Mouse (Mus musculus): Measurements from ENCODE around the gene Nadk. TPM values are rescaled to one million over a fixed set of nuclear protein-coding genes. Genes with fewer than 3 reads are reported as not detected.

Nadk gene
- polyA plus RNA-seq, 1 experiment from 2014 or later = 75.2 TPM

GRCm38 (mm10) chr4:155559454-155559853, 2.7 kb upstream of the Nadk start:
- Histone ChIP-seq H3K4me2 (replicated peaks; ENCODE audit: low read depth) (no peak overlapping the region), H3K4me1 (replicated peaks; ENCODE audit: control insufficient read depth, insufficient read depth) (peaks cover 9% of the 10 kb centered on the region; the same call in 1 of the 2 replicates), H3K9me3 (ENCODE audit: control insufficient read depth, low read length) (no peaks in the 10 kb centered on the region), H3K36me3 (ENCODE audit: control insufficient read depth, insufficient read depth, low read length) (peaks cover 26% of the 10 kb centered on the region), H3K9ac (ENCODE audit: low read length) (no peak overlapping the region), H3K27me3 (ENCODE audit: control insufficient read depth, insufficient read depth, low read length) (no peaks in the 10 kb centered on the region), H3K27ac (replicated peaks) (no peak overlapping the region), H3K4me3 (ENCODE audit: low read depth, low read length) (no peak overlapping the region)
- WGBS = 48% methylated on average over 6 of the region's 6 CpGs
- no peak for DNase-seq (ENCODE audit: low spot score)
- TF ChIP-seq EP300 (optimal IDR thresholded peaks at IDR 0.05) = no peak
- TF ChIP-seq CTCF (IDR thresholded peaks at IDR 0.05; ENCODE audit: low read depth) = no peak
- no peak for ATAC-seq (ENCODE audit: low FRiP score, low TSS enrichment)

GRCm38 (mm10) chr4:155560932-155561331, 1.2 kb upstream of the Nadk start:
- peaks cover 17% of the 10 kb centered on the region; the same call in 1 of the 2 replicates for H3K36me3 ChIP-seq (ENCODE audit: control insufficient read depth, insufficient read depth, low read length)
- H3K4me2 ChIP-seq (replicated peaks; ENCODE audit: low read depth) = no peak overlapping the region
- peaks cover 16% of the 10 kb centered on the region; the same call in 1 of the 2 replicates for H3K4me1 ChIP-seq (replicated peaks; ENCODE audit: control insufficient read depth, insufficient read depth)
- TF ChIP-seq CTCF (IDR thresholded peaks at IDR 0.05; ENCODE audit: low read depth) = no peak
- no peak for TF ChIP-seq EP300 (optimal IDR thresholded peaks at IDR 0.05)
- no peak overlapping the region for H3K9ac ChIP-seq (ENCODE audit: low read length)
- 45% methylated on average over 2 of the region's 2 CpGs for WGBS
- H3K9me3 ChIP-seq (ENCODE audit: control insufficient read depth, low read length) = no peaks in the 10 kb centered on the region
- DNase-seq (ENCODE audit: low spot score) = no peak
- H3K27me3 ChIP-seq (ENCODE audit: control insufficient read depth, insufficient read depth, low read length) = no peaks in the 10 kb centered on the region
- ATAC-seq (ENCODE audit: low FRiP score, low TSS enrichment) = no peak
- no peak overlapping the region for H3K4me3 ChIP-seq (ENCODE audit: low read depth, low read length)
- H3K27ac ChIP-seq (replicated peaks) = 0 out of 2 replicates have a peak overlapping the region, but pooled peaks have one; percentile 76

DNA sequence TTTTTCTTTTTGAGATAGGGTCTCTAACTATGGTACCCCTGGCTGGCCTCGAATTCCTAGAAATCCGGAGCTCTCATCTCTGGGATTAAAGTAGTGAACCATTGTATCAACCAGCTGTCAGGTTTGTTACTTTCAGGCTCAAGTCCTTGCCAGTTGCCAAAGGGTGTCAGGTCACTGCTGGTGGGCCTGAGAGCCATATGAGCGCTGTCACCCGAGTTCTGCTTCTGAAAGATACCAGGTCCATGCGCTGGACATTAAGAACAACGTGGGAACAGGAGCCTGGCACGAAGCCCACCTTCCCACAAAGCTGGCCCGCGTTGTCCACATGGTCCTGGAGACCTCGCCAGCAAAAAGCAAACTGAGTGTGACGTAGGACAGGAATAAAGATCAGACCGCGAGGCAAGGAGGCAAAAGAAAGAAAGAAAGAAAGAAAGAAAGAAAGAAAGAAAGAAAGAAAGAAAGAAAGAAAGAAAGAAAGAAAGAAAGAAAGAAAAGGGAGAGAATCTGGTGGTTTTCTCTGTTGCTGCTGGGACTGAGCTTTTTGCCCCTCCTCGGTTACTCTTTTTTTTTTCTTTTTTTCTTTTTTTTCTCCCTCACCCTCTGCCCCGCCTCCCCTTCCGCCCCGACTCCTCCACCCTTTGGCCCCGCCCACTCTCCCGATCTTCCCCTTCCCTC, 684 bp downstream of the Nadk start:
- TF ChIP-seq CTCF (IDR thresholded peaks at IDR 0.05; ENCODE audit: low read depth) (no peak), EP300 (optimal IDR thresholded peaks at IDR 0.05) (no peak)

GRCm38 (mm10) chr4:155563400-155564231, 1.4 kb downstream of the Nadk start:
- peaks cover 16% of the 10 kb centered on the region; the same call in 1 of the 2 replicates for H3K4me1 ChIP-seq (replicated peaks; ENCODE audit: control insufficient read depth, insufficient read depth)
- peak overlapping the region; percentile 74 for H3K4me3 ChIP-seq (ENCODE audit: low read depth, low read length)
- peak overlapping the region; percentile 85 for H3K9ac ChIP-seq (ENCODE audit: low read length)
- H3K4me2 ChIP-seq (replicated peaks; ENCODE audit: low read depth) = peak overlapping the region; percentile 85
- no peaks in the 10 kb centered on the region for H3K9me3 ChIP-seq (ENCODE audit: control insufficient read depth, low read length)
- ATAC-seq (ENCODE audit: low FRiP score, low TSS enrichment) (peak; percentile 94), DNase-seq (ENCODE audit: low spot score) (peak; percentile 99)
- peak overlapping the region; percentile 98 for H3K27ac ChIP-seq (replicated peaks)
- peak; percentile 66 for TF ChIP-seq CTCF (IDR thresholded peaks at IDR 0.05; ENCODE audit: low read depth)
- TF ChIP-seq EP300 (optimal IDR thresholded peaks at IDR 0.05) = no peak
- no peaks in the 10 kb centered on the region for H3K27me3 ChIP-seq (ENCODE audit: control insufficient read depth, insufficient read depth, low read length)
- H3K36me3 ChIP-seq (ENCODE audit: control insufficient read depth, insufficient read depth, low read length) = peaks cover 11% of the 10 kb centered on the region; the same call in 1 of the 2 replicates
- WGBS = under 1% methylated on average over 63 of the region's 69 CpGs

More for the DNA sequence above, 684 bp downstream of the Nadk start:
- no peaks in the 10 kb centered on the region for H3K27me3 ChIP-seq (ENCODE audit: control insufficient read depth, insufficient read depth, low read length)
- peaks cover 11% of the 10 kb centered on the region; the same call in 1 of the 2 replicates for H3K36me3 ChIP-seq (ENCODE audit: control insufficient read depth, insufficient read depth, low read length)
- no peaks in the 10 kb centered on the region for H3K9me3 ChIP-seq (ENCODE audit: control insufficient read depth, low read length)
- 2% methylated on average over 18 of the region's 19 CpGs for WGBS
- H3K9ac ChIP-seq (ENCODE audit: low read length) = peak overlapping the region; percentile 51; the same call in 1 of the 2 replicates
- H3K4me1 ChIP-seq (replicated peaks; ENCODE audit: control insufficient read depth, insufficient read depth) = peaks cover 16% of the 10 kb centered on the region; the same call in 1 of the 2 replicates
- DNase-seq (ENCODE audit: low spot score) = peak; percentile 61
- ATAC-seq (ENCODE audit: low FRiP score, low TSS enrichment) = no peak
- peak overlapping the region; percentile 85 for H3K4me2 ChIP-seq (replicated peaks; ENCODE audit: low read depth)
- H3K4me3 ChIP-seq (ENCODE audit: low read depth, low read length) = peak overlapping the region; percentile 24
- H3K27ac ChIP-seq (replicated peaks) = peak overlapping the region; percentile 76

DNA sequence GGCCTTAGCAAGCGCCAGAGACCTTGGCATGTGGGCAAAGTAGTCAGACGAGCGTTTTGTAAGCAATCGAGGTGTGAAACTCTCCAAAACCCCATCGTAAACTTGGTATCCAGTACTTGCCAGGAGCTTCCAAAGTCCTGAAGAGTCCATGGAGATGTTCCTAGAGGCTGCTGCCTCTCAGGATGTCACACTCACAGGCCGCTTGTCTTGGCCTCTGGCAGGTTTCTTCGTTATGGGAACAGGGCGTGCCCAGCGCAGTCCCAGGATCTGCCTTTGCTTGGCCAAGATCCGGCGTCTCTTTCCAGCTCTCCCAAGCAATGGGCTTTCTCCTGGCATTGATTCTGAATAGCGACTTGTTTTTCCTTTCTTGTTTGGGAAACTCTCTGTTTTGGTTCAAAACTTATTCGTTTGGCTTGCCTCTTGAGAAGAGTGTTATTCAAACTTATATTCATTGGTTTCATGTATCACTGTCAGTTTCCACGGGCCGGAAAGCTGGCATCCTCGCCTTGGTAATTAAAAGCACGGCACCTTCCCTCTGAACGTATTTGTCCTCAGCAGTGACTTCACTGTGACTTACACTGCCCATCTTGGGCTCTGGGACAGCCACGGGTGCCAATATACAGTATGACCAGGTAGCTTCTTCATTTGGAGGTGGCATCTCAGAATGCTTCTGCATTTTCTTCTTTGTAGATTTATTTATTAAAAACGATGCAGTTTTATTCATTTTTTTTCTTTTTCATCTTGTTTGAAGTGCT, 2.3 kb downstream of the Nadk start:
- Histone ChIP-seq H3K27me3 (ENCODE audit: control insufficient read depth, insufficient read depth, low read length) (no peaks in the 10 kb centered on the region), H3K27ac (replicated peaks) (peak overlapping the region; percentile 98), H3K4me1 (replicated peaks; ENCODE audit: control insufficient read depth, insufficient read depth) (peaks cover 16% of the 10 kb centered on the region; the same call in 1 of the 2 replicates), H3K36me3 (ENCODE audit: control insufficient read depth, insufficient read depth, low read length) (peaks cover 5% of the 10 kb centered on the region; the same call in 1 of the 2 replicates), H3K4me2 (replicated peaks; ENCODE audit: low read depth) (peak overlapping the region; percentile 85), H3K9me3 (ENCODE audit: control insufficient read depth, low read length) (no peaks in the 10 kb centered on the region), H3K4me3 (ENCODE audit: low read depth, low read length) (peak overlapping the region; percentile 74), H3K9ac (ENCODE audit: low read length) (peak overlapping the region; percentile 85)
- 9% methylated on average over 20 of the region's 20 CpGs for WGBS
- TF ChIP-seq CTCF (IDR thresholded peaks at IDR 0.05; ENCODE audit: low read depth) (no peak), EP300 (optimal IDR thresholded peaks at IDR 0.05) (no peak)
- ATAC-seq (ENCODE audit: low FRiP score, low TSS enrichment) (no peak), DNase-seq (ENCODE audit: low spot score) (peak; percentile 62)

Measured in stomach, postnatal 0 days (tissue).